Mouse (Mus musculus) heart, adult 2 months (tissue): ENCODE data around the gene Pycr1.

Experiments
- CTCF ChIP-seq: fragments of 200-600 bp; IDR thresholded peaks from 2 replicates; pipeline ENCODE4 v1.8.1; 2022; ENCODE audit warnings: antibody characterized with exemption, mild to moderate bottlenecking, moderate library complexity
- EP300 ChIP-seq: fragments of 200-500 bp; IDR thresholded peaks from 2 replicates; pipeline ENCODE4 v1.6.1; 2011; ENCODE audit warnings: low read depth, low read length, control low read depth; ENCODE audit not compliant: insufficient read depth

DNA sequence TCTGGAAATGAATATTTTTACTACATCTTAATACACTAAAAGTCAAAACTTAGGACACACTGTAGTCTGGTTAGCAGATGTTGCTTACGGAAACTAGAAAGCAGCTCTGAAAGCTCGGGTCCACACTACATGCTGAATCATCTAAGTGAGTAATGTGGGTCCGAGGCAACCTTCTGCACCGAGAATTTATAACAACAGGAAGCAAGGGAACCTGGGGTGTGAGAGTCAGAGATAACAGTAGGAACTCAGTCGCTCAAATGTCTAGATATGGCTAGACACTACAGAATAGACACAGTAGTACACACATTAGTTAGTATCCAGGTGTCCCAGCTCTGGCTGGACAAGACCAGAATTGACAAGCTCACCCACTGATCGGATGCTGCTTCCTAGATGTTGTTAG, 55.0 kb downstream of the Pycr1 start:
- TF ChIP-seq CTCF (no peak), EP300 (no peak)
